Mouse (Mus musculus) brain, embryonic 14.5 days (tissue): ENCODE results near the gene Copg2. TPM values are rescaled to one million over a fixed set of nuclear protein-coding genes. Genes with fewer than 3 reads are reported as not detected.

Experiments
- DNase-seq: peaks from one replicate; pipeline ENCODE4 v3.0.0-alpha.2; 2011; ENCODE audit warnings: low read depth
- CTCF ChIP-seq: fragments of 200-500 bp; IDR thresholded peaks from 2 replicates; pipeline ENCODE4 v1.5.1; 2012; ENCODE audit warnings: inconsistent platforms, mild to moderate bottlenecking, moderate library complexity, borderline replicate concordance; ENCODE audit not compliant: insufficient read depth, insufficient read length; ENCODE audit errors: extremely low read depth
- POLR2A ChIP-seq: fragments of 200-500 bp; IDR thresholded peaks from 2 replicates; pipeline ENCODE4 v1.6.1; 2012; ENCODE audit warnings: mild to moderate bottlenecking, inconsistent platforms, borderline replicate concordance; ENCODE audit not compliant: poor library complexity, insufficient read depth, insufficient read length, severe bottlenecking; ENCODE audit errors: extremely low read depth
- polyA plus RNA-seq: library from polyadenylated mRNA; depleted of rRNA; stranded (reverse); fragments of >200 nt; gene quantifications from 2 replicates; pipeline ENCODE4 v1.2.3, GENCODE M21; 2012

Gene Copg2
- polyA plus RNA-seq, 1 experiment, result 54.6 TPM

- DNase-seq, result peak; percentile 79
- TF ChIP-seq CTCF (no peak), POLR2A (no peak)
Measured at GRCm38 (mm10) chr6:30739177-30739747, 157.3 kb downstream of the Copg2 start.

GRCm38 (mm10) chr6:30738464-30739006 lies 158.1 kb downstream of the Copg2 start:
- no peak for DNase-seq
- TF ChIP-seq CTCF, result no peak
- no peak for TF ChIP-seq POLR2A

GRCm38 (mm10) chr6:30737548-30738463 lies 158.8 kb downstream of the Copg2 start:
- TF ChIP-seq CTCF (peak; percentile 28; the same call in 1 of the 2 replicates), POLR2A (peak; percentile 97)
- DNase-seq, result peak; percentile 94

GRCm38 (mm10) chr6:30736864-30737547 lies 159.6 kb downstream of the Copg2 start:
- TF ChIP-seq CTCF, result peak; percentile 83
- no peak for TF ChIP-seq POLR2A

GRCm38 (mm10) chr6:30736372-30736762 lies 160.2 kb downstream of the Copg2 start:
- TF ChIP-seq CTCF (no peak), POLR2A (no peak)
- DNase-seq, result peak; percentile 84

More at GRCm38 (mm10) chr6:30736864-30737547, 159.6 kb downstream of the Copg2 start:
- peak; percentile 95 for DNase-seq

- no peak for TF ChIP-seq POLR2A
- no peak for TF ChIP-seq CTCF
- DNase-seq, result peak; percentile 79
Measured at GRCm38 (mm10) chr6:30735728-30736371, 160.7 kb downstream of the Copg2 start.

- DNase-seq, result peak; percentile 53
Measured at GRCm38 (mm10) chr6:30734988-30735727, 161.4 kb downstream of the Copg2 start.

GRCm38 (mm10) chr6:30734465-30734864 lies 162.1 kb downstream of the Copg2 start:
- no peak for TF ChIP-seq POLR2A
- TF ChIP-seq CTCF, result no peak
- peak; percentile 52 for DNase-seq

More at GRCm38 (mm10) chr6:30734988-30735727, 161.4 kb downstream of the Copg2 start:
- no peak for TF ChIP-seq CTCF
- TF ChIP-seq POLR2A, result peak; percentile 19; the same call in 1 of the 2 replicates

- TF ChIP-seq CTCF (no peak), POLR2A (no peak)
- no peak for DNase-seq
Measured at GRCm38 (mm10) chr6:30732571-30733130, 163.9 kb downstream of the Copg2 start.

- TF ChIP-seq CTCF, result no peak
- TF ChIP-seq POLR2A, result no peak
- no peak for DNase-seq
Measured at GRCm38 (mm10) chr6:30730301-30730971, 166.2 kb downstream of the Copg2 start.
